Mouse (Mus musculus) embryo, embryonic 10 days (tissue): Measurements from ENCODE around the gene Cxcr1.
"Not testable (repeated sequence)": the region's sequence is repeated elsewhere in the genome, so short reads cannot be mapped to it uniquely, and the experiment has no call there.

Experiments used
- DNase-seq: peaks from one replicate; pipeline ENCODE4 v3.0.0-alpha.2; 2015; ENCODE audit warnings: low spot score

Cxcr1 gene

GRCm38 (mm10) chr1:74196621-74197419, 2.4 kb upstream of the Cxcr1 start:
- no peak for DNase-seq

DNA sequence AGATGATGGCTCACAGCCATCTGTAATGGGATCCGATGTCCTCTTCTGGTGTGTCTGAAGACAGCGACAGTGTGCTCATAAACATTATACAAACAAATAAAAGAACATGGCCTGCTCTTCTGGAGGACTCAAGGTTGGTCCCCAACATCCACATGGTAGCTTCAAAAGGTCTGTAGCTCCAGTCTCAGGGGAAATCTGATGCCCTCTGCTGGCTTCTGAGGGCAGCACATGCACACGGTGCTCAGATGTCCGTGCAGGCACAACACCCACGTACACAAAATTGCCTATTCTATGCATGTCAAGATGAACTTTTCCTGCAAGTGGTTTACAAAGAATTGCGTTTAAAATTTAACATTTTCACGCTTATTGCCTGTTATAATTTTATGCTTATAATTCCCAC, 1.5 kb upstream of the Cxcr1 start:
- peak; percentile 50 for DNase-seq

GRCm38 (mm10) chr1:74192711-74193110, 1.7 kb downstream of the Cxcr1 start:
- DNase-seq = no peak

GRCm38 (mm10) chr1:74190471-74190870, 4.0 kb downstream of the Cxcr1 start:
- DNase-seq = no peak

DNA sequence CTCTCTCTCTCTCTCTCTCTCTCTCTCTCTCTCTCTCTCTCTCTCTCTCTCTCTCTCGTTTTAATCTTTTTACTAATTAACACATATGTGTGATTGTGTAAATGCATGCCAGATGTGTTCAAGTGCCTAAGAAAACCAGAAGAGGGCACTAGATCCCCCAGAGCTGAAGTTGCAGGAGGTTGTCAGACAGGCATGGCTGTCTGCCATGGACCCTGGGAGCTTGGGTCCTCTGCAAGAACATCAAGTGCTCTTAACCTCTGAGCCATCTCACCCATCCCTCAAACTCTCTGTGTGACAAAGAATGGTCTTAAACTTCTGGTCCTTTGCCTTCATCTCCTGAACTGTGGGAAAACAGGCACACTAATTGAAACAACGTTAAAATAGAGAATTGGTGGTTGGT, 11.4 kb downstream of the Cxcr1 start:
- no peak for DNase-seq

- DNase-seq = no peak
Measured at GRCm38 (mm10) chr1:74181462-74181861, 13.0 kb downstream of the Cxcr1 start.

GRCm38 (mm10) chr1:74179624-74180408, 14.6 kb downstream of the Cxcr1 start:
- DNase-seq = peak; percentile 34

DNA sequence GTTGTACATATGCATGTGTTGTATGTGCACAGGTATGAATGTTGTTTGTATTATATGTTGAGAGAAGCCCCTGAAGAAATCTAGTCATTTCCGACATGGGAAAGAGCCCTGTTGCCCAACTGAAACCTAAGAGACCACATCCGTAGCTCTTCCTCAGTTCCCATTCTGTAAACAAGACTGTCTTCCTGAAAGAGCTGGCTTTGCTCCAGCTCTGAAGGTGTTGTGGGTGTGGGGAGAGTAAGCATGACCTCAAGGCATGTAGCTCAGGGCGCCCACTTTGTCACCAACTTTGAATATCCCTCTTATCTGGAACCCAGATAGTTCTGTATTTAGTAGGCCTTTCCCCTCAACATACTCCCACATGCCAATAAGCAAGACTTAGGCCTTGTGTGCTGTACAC, 15.8 kb downstream of the Cxcr1 start:
- DNase-seq = no peak

- no peak for DNase-seq
Measured at GRCm38 (mm10) chr1:74175731-74176130, 18.7 kb downstream of the Cxcr1 start.

DNA sequence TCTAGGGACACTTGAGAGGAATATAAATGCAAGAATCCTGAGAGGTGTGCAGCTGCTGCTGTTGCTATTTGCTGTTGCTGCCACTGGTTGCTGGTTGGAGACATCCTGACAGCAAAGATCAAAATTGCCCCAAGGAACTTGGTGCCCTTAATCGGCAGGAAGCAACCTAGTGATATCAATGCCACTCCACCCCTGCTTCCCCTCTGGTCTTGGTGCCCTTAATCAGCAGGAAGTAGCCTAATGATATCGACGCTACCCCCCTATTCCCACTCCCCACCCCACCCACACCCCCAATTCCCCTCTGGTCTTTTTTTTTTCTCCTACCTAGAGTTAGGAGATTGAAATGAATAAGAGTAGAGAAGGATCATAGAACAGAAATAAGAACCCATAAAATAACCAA, 21.7 kb downstream of the Cxcr1 start:
- DNase-seq = no peak

- DNase-seq = no peak
Measured at GRCm38 (mm10) chr1:74169721-74170120, 24.7 kb downstream of the Cxcr1 start.

DNA sequence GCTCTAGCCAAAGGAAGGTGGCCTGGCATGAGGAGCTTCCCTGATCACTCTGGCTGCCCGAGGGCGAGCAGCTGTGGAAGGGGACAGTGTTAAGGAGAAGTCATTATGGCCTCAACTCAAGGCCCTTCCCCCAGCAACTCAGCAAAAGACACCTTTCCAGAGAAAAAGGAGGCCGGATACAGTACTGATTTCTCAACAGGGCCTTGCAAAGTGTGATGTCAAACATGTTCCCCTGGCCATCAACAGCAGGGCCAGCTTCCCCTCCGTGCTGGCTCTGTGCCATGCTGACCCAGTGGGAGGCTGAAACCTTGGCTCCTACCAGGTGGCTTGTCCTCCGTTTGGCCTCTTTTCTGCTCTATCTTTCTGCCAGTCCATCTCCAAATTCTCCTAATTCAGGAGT, 27.3 kb downstream of the Cxcr1 start:
- DNase-seq = no peak

DNA sequence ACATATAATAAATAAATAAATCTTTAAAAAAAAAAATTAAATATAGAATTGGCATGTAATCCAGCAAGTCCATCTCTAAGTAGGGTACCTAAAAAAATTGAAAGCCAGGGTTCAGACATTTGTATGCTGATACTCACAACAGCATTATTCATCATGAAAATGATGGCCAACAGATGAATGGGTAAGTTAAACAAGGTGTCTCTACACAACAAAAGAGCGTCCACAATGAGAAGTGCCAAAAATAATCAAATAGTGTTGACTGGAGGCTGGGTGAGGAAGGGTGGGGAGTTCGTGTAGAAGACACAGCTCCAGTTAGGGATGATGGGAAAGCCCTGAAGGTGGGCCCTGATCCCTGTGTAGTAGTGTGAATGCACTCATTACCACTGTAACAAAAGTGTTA, 34.4 kb downstream of the Cxcr1 start:
- no peak for DNase-seq

GRCm38 (mm10) chr1:74159613-74160012, 34.8 kb downstream of the Cxcr1 start:
- DNase-seq = not testable (repeated sequence)

DNA sequence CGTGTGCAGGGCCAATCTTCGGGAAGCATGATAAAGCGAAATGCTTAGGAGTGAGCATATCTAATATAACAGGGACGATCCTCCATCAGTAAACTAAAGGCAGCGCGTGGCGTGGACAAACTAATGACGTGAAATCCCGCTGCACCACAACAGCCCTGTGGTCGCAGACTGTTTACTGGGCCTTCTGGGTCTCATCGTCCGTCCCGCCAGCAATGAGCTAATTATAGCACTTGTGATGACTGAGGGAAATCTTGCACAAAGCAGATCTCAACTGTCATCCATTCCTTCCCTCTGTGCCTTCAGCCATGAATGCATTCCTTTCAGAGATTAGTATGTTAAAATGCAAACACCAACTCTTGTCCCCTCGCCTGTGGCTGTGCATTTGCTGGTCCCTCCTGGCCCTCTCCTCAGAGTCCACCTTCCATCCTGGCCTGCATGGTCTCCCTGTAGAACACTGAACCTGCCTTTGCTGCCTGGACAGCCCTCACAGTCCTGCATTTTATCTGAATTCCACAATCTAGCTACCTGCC, 38.0 kb downstream of the Cxcr1 start:
- DNase-seq = peak; percentile 7

- no peak for DNase-seq
Measured at GRCm38 (mm10) chr1:74155435-74156012, 38.9 kb downstream of the Cxcr1 start.

DNA sequence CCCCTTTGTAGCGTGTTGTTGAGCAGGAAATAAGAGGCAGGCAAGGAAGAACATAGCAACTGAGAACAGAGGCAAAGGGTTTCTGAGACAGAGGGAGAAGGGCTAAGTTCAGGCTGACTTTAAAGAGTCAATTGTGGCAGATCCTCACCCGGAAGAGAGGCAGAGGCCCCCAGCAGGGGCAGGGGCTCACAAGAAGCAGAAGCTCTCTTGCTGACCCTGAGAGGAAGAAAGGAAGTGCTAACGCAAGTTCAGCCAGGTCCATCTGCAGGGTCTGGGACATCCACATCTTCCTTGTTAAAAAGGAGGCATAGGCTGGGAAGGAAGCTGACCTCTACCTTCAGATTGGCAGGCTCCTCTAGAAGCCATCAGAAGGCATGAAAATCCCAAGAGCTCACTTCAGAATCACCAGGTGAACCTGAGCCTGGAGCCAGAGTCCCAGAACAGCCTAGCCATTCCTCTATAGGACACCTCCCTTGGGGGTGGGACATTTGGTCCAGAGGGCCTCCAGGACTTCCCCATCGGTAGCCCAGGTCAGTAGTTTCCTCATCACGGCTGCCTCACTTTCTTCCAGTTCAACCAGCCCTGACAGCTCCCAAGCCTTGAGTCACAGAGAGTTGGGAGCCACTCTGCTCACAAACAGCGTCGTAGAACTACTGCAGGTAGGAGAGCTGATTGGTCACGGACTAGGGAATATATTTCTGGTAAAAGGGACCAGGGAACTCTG, 40.8 kb downstream of the Cxcr1 start, which contains the start of gene Cxcr2:
Gene Cxcr2 (plus strand): TSS at position 529 of the 724 bp plus-strand sequence.
- no peak for DNase-seq

- DNase-seq = no peak
Measured at GRCm38 (mm10) chr1:74151091-74151490, 43.3 kb downstream of the Cxcr1 start.

GRCm38 (mm10) chr1:74150101-74150500, 44.3 kb downstream of the Cxcr1 start:
- no peak for DNase-seq

DNA sequence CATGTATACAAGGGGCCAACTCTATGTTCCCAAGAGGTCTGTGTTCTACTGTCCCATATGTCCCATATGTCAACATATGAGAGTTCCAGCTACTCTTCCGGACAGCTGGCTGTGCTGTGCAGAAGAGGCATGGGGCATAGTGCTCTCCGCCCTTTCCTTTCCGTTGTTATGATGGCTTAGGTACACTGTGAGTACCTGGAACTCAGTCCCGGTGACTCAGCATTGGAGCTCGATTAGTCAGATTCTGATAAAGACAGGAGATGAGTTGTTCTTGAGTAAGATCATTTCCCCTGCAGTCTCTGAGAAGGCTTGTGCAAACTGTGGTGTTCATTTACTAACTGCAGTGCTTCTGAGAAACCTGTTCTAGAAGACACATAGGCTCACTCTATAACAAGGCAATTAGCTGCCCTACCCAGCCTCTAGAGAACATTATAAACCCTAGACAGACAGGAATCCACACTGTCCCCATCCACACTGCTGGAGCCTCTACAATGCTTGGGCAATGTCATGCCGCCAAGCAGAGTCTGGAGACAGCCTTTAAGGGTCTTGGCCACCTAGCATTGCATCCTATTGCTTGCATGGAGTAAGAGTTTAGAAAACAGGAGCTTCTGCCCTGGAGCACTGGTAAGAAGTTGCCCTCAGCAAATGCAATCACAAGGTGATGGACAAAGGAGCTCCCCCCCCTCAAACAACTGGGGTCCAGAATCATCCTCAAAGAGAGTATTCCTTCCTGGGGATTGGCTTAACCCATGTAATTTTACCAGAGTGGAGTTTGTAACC, 45.1 kb downstream of the Cxcr1 start:
- no peak for DNase-seq
